Mouse (Mus musculus): Measurements from ENCODE around the gene Mef2d.

Mef2d gene

DNA sequence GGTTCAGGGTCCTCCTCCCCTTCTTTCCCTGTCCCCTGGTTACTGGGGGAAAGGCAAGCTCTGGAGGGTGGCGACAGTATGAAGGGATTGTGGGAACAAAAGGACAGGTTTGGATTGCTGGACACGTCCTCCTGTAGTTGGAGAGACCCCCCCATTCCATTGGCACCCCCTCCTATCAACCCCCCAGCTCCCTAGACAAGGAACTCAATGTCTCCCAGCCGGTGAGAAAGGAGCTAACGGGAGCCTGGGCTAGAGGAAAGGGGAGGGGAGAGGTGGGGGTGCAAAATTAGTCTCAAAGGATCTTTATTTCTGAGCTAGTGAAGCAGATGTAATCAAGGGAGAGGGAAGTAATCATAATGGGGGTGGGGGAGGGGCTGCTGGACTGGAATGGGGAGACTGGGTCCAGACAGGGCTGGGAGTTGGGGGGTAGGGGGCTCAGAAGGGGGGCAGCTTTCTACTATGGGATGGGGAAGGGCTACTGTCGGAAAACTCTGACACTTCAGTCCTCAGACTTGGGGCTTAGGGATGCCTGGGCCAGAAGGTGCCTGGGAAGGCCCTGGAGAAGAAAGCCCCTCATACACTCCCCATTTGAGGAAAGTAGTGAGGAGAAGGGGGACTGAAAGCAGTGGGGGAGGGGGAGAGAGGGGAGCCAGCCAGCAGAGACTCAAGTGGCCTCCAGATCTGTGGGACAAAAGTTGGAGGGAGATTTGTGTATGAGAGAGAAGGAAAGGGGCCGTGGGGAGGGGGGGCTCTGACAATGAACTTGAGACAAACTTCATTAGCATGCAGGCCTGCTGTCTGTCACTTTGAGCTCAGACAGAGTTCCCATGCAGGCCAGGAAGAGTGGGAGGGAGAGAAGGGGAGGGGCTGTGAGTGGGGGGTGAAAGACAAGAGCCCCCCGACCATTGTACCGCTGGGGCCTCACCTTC is 63.7 kb downstream of the Mef2d start:
- intact Hi-C loops (cut with DNase I): no loop called here

DNA sequence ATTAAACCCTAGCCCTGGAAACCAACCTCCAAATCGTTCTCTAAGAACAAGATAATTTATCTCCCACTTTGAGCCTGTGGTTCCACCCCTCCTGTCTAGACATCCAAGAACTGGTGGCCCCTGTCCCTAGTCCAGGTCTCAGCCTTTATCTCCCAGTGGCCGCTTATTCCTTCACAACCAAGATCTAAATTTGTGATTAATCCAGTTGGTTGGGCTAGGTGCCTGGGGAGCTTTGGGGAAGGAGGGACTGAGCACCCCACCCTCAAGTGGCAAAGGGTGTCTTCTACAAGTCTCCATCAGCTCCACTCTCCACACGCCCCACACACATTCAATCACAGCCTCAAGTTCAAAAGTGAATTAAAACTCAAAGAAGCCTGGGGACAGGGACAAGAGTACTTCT is 64.3 kb downstream of the Mef2d start:
- intact Hi-C loops (cut with DNase I): no loop called here

DNA sequence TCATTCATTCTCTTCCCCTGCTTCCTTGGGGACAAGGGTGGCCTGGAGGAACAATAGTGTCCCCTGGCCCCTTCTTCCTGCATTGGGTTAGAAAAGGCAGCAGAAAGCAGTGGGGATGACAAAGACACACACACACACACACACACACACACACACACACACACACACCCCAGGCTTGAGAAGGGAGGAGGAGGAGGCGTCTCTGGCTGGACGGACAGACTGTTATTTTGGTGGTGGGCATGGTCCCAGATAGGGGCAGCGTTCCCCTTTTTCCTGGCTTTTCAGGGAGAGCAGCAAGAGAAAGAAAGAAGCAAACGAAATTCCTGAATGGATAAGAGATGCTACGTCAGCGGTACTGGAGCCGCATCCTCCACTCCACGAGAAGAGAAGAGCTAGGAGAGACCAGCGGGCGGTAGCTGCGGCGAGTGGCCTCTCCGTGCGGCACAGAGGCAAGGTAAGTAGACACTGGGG is 64.8 kb downstream of the Mef2d start:
- intact Hi-C loops (cut with DNase I): no loop called here

DNA sequence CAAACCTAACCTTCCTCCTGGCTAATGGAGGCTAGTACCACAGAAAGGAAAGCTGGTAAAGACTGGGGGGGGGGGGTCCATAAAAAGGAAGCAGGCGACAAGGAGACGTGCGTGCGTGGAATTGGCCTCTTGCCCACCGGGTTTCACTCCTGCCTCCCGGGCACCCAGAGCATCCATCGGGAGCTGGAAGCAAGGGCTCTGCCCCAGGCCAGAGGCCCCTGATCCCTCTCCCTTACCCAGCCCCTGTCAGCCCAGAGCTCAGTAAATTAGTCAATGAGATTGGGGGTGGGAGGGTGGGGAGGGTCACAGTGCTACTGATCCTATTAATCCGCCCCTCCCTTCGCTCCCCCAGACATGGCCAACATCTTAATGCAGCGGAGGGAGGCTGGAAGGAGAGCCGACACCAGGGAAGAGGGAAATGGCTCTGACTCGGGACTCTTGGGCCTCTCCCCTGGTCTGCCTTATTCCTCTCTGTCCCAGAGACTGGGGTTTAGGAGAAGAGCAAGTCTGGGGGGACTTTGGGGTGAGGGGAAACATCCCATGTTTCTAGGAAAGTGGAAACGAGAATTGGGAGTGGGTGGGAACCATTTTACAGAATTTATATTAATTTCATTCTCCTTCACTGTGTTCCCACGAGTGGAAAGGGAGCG is 65.4 kb downstream of the Mef2d start:
- intact Hi-C loops (cut with DNase I): no loop called here

DNA sequence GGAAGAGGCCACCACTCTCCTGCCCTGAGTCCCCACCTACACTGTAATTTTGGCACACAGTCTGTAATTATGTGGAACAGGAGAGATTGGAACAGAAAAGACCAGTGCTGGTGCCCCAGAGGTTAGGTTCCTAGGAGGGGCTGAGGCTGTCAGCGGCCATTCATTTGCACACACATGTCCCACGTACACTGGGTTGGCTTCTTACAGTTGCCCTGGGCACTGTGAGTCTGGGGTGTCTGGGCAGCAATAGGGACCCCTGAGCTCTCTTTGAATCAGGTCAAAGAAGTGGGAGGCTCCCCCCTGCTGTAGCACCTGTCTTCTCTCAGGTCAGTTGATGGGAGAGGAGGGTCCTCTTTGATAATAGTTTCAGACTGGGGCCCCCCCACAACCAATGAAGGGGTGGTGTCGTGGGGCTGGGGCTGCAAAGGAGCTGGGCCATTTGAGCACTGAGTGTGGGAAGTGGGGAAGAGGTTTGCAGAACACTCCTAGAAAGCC is 66.1 kb downstream of the Mef2d start:
- intact Hi-C loops (cut with DNase I): no loop called here

DNA sequence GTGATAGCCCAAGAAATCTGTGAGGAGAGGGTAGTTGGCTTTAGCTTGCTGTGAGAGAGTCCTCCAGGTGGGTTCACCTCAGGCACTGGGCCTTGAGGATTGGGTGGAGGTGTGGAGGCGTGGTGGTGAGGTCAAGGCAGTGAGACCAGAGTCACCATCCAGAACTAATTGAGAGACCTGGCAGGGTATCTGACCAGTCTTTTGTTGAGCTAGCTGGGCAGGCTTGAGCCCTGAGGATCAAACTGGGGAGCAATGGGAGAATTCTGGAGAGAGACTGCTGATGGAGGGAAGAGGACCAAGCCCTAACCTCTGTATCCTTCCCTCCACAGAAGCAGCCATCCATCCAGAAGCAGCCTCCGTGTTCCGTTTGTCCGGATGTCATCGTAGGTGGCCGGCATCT is 67.1 kb downstream of the Mef2d start:
- intact Hi-C loops (cut with DNase I): no loop called here

DNA sequence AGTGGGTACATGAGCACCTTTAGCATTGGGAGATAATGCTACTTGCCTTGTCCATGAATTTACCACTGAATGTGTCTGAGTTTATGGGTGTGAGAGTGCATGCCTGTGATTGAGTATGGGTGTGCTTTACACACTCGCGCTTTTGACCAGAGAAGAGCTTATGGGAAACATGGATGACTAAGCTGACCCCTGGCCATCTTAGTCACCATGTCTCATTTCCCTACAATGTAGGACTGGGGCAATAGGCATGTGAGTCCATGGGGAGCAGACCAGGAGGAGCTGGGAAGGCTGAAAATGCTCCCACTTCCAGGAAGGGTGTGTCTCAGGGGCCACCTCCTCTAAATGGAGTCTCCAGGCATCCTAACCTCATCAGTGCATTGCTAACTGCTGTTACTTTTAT is 67.9 kb downstream of the Mef2d start:
- intact Hi-C loops (cut with DNase I): no loop called here

DNA sequence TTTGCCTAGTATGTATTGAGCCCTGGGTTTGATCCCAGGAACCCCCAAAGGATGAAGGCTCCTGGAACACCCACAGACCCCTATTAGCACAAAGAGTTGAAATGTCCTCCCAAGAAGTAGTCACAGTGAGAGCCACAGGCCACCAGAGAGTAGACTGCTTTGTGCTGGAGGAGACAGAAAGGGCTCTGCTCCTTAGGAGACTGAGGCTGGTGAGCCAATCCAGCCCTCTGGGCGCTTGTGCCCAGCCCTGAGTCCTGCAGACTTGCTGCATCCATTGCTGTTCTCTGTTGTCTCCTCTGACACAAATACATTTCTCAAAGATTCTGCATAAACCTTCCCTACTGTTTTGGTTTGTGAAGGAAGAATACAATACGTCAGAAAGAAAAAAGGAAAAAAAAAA is 68.7 kb downstream of the Mef2d start:
- intact Hi-C loops (cut with DNase I): no loop called here

DNA sequence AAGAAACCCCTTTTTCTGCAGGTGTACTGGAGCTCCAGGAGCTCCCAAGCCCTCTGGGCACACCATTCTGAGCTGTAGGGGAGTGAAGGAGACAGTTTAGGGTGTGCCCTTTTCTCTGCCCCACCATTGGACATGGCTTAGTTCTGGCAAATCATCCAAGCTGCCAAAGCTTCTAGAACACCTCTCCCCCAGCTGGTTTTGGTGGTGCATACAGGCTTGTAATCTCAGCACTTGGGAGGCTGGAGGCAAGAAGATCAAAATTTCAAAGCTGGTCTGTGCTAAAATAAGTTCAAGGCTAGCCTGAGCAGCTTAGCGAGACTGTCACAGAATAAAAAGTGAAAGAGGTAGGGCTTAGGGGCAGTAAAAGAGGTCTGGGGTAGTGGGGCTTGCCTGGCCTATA is 70.2 kb downstream of the Mef2d start:
- intact Hi-C loops (cut with DNase I): no loop called here

DNA sequence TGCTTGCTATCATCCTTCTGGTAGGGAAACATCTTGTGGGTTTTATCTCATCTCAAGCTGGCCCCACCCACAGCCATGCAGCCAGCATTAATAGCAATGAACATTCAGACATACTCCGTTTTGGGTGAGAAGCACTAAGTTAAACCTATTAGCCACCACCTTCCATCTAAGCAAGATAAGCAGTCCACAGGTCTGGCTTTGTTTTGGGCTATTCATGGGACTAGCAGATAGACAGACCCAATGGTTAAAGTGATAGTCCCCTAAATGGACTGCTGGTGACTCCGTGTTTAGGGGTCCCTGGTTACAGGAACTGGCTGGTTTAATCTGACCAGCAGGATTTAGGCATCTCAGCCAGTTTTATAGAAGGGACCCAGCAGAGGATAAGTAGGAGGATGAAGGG is 70.8 kb downstream of the Mef2d start:
- intact Hi-C loops (cut with DNase I): no loop called here

DNA sequence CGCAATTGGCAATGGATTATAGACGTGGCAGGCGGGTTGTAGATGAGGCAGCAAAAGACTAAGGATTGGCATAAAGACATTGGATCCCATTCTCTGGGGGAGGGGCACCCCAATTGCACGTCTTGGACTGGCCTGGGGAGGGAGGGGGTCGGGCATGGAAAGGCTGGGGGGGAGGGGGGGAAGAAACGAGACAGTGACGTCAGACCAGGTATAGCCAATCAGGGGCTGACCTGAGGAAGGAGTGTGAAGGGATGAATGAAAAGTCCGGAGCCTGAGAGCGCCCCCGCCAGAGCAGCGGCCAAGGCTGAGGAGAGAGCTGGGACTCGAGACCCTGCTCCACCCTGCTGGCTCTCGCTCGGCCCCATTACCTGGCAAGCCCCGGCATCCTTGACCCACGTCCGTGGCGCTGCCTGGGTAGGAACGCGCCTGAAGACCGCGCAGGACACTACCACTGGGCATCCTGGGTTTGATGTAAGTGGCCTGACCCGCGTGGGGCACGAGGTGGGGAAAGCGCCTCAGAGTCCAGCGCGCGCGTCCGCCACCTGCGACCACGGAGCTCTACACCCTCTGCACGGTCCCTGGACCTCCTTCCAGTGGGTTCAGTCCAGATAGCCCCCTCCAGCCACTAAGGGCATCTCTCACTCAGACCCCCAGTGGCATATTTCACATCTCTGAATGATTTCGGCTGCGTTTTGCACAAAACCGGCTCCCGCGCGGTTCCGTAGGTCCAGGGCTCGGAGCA is 72.2 kb downstream of the Mef2d start:
- intact Hi-C loops (cut with DNase I): no loop called here

DNA sequence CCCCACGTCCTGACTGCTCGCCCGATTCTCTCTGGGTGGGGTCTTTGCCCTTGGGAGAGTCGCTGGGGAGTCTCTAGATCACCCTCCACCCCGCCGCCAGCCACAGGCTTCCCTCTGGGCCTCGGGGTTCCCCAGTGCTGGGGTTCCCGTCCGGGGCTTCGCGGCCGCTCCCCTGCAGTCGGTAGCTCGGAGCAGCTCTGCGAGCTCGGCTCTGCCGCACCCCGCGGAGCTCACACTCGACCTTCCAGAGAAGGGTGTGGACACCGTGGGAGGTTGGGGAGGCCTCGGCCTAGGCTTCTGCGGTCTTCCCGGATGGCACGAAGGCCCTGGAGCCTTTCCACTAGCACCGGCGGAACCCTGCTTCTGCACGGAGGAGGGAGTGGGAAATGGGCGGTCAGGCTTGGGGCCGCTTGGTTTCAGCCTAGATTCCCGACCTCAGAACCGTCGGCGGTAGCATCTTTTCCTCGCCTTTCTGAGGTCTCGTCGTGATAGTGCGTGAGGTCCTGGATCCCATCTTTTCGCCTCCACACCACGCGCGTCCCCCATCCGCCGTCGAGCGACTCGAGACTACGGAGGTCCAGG is 72.9 kb downstream of the Mef2d start:
- intact Hi-C loops (cut with DNase I): no loop called here

DNA sequence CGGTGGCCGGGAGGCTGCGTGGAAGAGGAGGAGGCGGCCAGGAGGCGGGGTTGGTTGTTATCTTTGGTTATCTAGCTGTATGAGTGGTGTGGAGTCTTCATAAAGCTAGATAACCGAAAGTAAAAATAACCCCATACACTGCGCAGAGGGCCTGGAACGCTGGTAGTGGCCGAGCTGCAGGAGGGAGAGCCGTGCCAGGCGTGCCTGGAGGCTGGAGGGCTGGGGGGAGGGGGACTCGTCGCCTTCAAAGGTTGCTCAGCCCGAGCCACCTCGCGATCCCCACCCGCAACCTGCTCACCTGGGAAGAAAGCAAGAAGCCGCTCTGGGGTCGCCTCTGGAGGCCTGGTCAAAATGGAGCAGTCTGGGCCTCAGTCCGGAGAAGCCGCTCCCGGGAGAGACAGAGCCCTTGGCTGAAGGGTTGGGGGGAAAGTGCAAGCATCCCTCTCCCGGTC is 73.4 kb downstream of the Mef2d start:
- intact Hi-C loops (cut with DNase I): no loop called here

DNA sequence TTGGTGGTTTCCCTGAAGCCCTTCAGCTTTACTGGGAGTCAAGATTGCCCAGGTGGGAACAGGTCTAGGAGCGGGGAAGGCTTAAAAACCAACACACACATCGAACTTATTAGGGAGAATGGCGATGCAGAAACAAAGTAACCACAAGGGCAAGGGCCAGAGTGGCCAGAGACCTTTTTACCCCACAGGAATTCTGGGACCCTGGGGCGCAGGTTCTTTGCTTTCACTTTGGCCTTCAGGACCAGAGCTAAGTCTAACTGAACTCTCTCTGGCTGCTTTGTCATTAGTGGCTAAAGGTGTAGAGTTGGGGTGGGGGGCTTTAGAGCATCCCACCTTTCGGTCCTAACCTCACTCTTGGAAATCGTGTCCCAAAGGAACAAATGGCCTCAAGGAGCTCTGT is 73.9 kb downstream of the Mef2d start:
- intact Hi-C loops (cut with DNase I): no loop called here

DNA sequence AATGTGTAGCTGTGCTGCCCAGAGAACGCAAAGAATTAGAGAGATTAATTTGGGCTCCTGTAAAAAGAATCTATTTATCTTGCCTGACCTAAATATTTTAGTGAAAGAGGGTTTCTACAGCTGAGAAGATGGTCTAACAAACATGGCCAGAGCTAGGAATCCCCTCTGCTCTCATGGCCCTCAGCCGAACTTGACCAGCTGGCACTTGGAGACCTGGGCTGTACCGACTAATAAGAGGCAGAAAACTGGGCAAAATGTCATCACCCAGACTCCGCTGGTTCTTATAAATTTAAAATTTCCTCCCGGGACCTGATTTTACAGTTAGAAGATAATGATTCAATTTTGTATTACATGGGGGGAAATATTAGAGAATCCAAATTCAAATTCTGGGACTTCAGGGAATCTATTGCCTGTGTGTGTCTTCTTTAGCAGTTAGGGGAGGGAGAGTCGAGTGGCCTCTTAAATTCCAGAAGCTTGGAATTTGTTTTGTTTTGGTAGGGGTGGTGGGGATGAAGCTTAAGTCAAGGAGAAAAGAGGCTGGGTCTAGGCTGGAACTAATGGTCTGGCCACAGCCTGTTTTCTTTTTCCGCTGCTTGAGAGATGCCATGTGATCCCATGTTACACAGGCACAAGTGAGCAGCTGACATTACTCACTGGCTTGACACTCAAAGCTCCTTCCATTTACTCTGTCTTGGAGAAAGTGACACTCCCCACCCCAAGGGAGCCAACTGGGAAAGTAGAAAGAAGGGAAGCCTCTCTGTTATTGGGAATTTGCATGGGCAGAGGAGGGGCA is 74.6 kb downstream of the Mef2d start:
- intact Hi-C loops (cut with DNase I): no loop called here

DNA sequence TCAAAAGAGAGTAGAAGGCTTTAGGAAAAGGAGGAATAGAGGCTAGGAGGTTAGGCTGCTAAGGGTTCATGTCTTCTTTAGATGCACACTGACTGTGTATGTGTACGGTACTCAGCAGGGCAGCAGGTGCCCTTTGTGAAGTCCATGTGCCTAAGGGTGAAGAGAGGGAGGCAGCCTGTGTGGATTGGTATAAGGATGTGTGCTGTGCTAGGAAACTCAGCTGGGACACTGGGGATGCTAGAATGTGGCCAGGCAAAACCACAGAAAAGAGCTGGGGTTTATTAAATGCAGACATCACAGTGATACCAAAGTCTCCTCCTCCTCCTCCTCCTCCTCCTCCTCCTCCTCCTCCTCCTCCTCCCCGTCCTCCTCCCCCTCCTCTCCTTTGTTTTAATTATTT is 75.5 kb downstream of the Mef2d start:
- intact Hi-C loops (cut with DNase I): no loop called here

DNA sequence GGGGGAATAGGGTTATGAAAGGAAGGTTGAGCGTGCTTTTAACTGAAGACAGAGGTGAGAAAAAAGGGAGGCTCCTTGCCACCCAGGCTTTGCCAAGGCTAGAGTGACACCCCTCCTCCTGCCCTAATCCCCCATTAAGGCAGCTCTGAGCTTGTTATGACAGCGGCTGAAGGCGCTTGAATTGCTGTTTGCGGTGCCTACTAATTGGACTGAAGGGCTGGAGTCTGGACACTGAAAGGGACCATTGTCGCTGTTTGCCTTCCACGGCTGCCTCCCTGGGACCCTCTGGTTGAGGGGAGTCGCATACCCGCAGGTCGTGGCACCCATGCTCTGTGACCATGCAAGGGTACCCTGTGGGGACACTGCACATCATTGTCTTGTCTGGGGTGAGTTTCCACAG is 77.8 kb downstream of the Mef2d start:
- intact Hi-C loops (cut with DNase I): no loop called here

DNA sequence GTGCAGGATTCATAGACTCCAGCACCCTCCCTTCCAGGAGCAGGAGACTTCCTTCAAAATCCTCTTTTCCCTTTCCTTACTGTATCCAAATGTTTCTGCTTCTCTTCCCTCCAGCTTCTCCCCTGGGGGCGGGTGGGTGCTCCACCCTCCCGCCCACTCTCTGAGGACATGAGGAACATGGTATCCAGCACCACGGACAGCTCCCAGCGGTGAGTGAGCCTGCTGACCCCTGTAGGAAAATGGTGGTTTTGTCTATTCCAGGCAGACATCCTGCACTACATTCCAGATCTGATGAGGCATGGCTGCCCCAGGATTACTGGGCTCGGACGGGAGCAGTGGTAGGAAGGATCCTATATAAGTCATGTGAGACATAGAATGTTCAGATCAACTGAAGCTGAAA is 78.7 kb downstream of the Mef2d start:
- intact Hi-C loops (cut with DNase I): no loop called here
